Mouse (Mus musculus): ENCODE results near the gene Cltrn. TPM values are rescaled to one million over a fixed set of nuclear protein-coding genes. Genes with fewer than 3 reads are reported as not detected.

The Cltrn gene
- polyA plus RNA-seq (2014; fragmentation: Nextera tagmentation; extraction: Ambion mirVana) = not detected in 2 replicates

DNA sequence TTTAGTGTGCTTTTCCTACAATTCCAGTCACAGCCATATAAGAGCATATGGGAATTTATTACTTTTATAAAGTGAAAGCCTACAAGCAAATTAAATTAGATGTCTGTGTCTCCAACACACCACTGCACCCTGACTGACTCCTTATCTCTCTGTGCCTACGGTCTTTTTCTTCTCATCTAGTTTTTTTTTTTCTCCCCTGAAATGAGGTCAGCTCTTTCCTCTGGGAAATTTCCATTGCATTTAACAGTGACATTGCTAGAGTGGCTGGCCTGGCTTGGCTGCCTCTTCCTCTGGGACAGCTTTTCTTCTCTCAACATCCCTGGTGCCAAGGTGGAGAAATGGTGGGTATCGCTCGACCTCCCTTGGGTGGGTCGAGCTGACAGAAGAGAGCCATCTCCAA is at the start of gene Cltrn:
TSS of gene Cltrn (plus strand) at position 249 of the 400 bp plus-strand sequence.
- peaks cover 5% of the 10 kb centered on the region; the same call in 1 of the 2 replicates for H3K27me3 ChIP-seq (ENCODE audit: control insufficient read depth, insufficient read depth, low read length)
- H3K36me3 ChIP-seq (ENCODE audit: control insufficient read depth, insufficient read depth, low read length) = no peaks in the 10 kb centered on the region
- no peak within 1 kb of the TSS for H3K4me3 ChIP-seq (ENCODE audit: control insufficient read depth in 1 of 2, insufficient read depth in 1 of 2, low read depth in 1 of 2, low read length in 2 of 2)
- WGBS = 64% methylated on average over 4 of the region's 4 CpGs
- no peaks in the 10 kb centered on the region; a peak in 1 of 4 replicates for H3K4me1 ChIP-seq (ENCODE audit: control insufficient read depth in 2 of 2, insufficient read depth in 2 of 2, low read length in 2 of 2)
- H3K27ac ChIP-seq (replicated peaks in 1 of 2; ENCODE audit: control insufficient read depth in 1 of 2, insufficient read depth in 1 of 2, low read depth in 2 of 2, low read length in 2 of 2) = no peak within 1 kb of the TSS
- no peak within 1 kb of the TSS for H3K4me2 ChIP-seq (ENCODE audit: low read length)
- ATAC-seq (ENCODE audit: insufficient number of reproducible peaks, insufficient read depth, low FRiP score, low read depth) = no peak
- no peak within 1 kb of the TSS for H3K9ac ChIP-seq (ENCODE audit: low read length)
- H3K9me3 ChIP-seq (ENCODE audit: control insufficient read depth, low read length) = no peaks in the 10 kb centered on the region

DNA sequence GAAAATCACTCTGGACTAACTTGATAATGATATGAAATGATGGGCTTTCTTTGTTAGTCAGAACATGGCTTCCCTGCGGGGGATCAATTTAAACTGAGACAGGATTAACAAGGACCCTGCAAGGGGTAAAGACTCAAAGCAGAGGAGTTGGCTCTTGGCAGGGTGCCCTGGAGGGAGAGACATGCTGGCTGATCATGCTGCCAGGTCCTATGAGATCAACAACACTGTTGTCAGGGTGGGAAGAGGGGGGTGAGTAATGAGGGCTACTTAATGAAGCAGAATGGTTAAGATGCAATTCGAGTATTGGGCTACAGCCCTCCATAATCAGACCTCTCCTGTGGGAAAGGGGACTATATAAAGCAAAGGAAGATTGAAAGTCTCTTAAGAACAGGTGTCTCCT is 49.7 kb upstream of the Cltrn start:
- Histone ChIP-seq H3K27me3 (ENCODE audit: control insufficient read depth, insufficient read depth, low read length) (no peaks in the 10 kb centered on the region), H3K9ac (ENCODE audit: low read length) (no peak overlapping the region), H3K36me3 (ENCODE audit: control insufficient read depth, insufficient read depth, low read length) (no peaks in the 10 kb centered on the region), H3K4me1 (ENCODE audit: control insufficient read depth in 2 of 2, insufficient read depth in 2 of 2, low read length in 2 of 2) (no peaks in the 10 kb centered on the region), H3K4me2 (ENCODE audit: low read length) (no peak overlapping the region), H3K27ac (replicated peaks in 1 of 2; ENCODE audit: control insufficient read depth in 1 of 2, insufficient read depth in 1 of 2, low read depth in 2 of 2, low read length in 2 of 2) (no peak overlapping the region), H3K4me3 (ENCODE audit: control insufficient read depth in 1 of 2, insufficient read depth in 1 of 2, low read depth in 1 of 2, low read length in 2 of 2) (no peak overlapping the region), H3K9me3 (ENCODE audit: control insufficient read depth, low read length) (no peaks in the 10 kb centered on the region)
- 44% methylated on average over 2 of the region's 2 CpGs for WGBS
- no peak for ATAC-seq (ENCODE audit: insufficient number of reproducible peaks, insufficient read depth, low FRiP score, low read depth)

DNA sequence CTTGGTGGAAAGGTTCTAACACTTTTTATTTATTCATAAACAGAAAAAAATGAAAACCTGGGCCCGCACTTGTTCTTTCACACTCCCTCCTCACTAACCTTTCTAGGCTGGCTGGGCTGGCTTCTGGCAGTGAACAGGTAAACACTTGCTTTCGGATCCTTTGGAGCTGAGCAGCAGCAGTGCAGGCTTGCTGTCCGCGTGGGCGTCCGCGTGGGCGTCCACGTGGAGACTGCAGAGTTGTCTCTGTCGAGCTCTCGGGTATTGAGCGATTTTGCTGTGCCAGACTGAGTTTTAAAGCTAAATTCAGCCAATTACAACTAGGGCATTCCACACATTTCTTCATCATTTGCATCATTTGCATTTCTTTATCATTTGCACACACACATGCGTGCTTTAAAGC is 46.6 kb upstream of the Cltrn start:
- WGBS = 50% methylated on average over 13 of the region's 13 CpGs
- H3K27me3 ChIP-seq (ENCODE audit: control insufficient read depth, insufficient read depth, low read length) = no peaks in the 10 kb centered on the region
- no peaks in the 10 kb centered on the region for H3K9me3 ChIP-seq (ENCODE audit: control insufficient read depth, low read length)
- H3K4me1 ChIP-seq (ENCODE audit: control insufficient read depth in 2 of 2, insufficient read depth in 2 of 2, low read length in 2 of 2) = no peaks in the 10 kb centered on the region
- H3K9ac ChIP-seq (ENCODE audit: low read length) = no peak overlapping the region
- H3K27ac ChIP-seq (replicated peaks in 1 of 2; ENCODE audit: control insufficient read depth in 1 of 2, insufficient read depth in 1 of 2, low read depth in 2 of 2, low read length in 2 of 2) = no peak overlapping the region
- no peak overlapping the region for H3K4me2 ChIP-seq (ENCODE audit: low read length)
- no peak for ATAC-seq (ENCODE audit: insufficient number of reproducible peaks, insufficient read depth, low FRiP score, low read depth)
- H3K4me3 ChIP-seq (ENCODE audit: control insufficient read depth in 1 of 2, insufficient read depth in 1 of 2, low read depth in 1 of 2, low read length in 2 of 2) = no peak overlapping the region
- no peaks in the 10 kb centered on the region for H3K36me3 ChIP-seq (ENCODE audit: control insufficient read depth, insufficient read depth, low read length)

DNA sequence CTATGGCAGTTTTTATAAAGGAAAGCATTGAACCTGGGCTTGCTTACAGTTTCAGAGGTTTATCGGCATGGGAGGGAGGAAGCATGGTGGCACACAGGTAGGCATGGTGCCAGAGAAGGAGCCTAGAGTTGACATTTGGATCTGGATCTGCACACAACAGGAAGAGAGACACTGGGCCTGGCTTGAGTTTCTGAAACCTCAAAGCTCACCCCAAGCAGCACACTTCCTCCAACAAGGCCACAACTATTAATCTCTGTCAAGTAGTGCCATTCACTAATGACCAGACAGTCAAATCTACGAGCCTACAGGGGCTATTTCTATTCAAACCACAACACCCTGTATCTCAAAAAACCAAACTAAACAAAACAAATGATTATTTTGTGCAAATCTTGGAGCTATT is 41.9 kb upstream of the Cltrn start:
- H3K9me3 ChIP-seq (ENCODE audit: control insufficient read depth, low read length) = no peaks in the 10 kb centered on the region
- H3K27me3 ChIP-seq (ENCODE audit: control insufficient read depth, insufficient read depth, low read length) = no peaks in the 10 kb centered on the region
- no peak overlapping the region for H3K4me2 ChIP-seq (ENCODE audit: low read length)
- WGBS = 68% methylated on average over 2 of the region's 2 CpGs
- H3K4me1 ChIP-seq (ENCODE audit: control insufficient read depth in 2 of 2, insufficient read depth in 2 of 2, low read length in 2 of 2) = no peaks in the 10 kb centered on the region
- no peak overlapping the region for H3K9ac ChIP-seq (ENCODE audit: low read length)
- no peak overlapping the region for H3K27ac ChIP-seq (replicated peaks in 1 of 2; ENCODE audit: control insufficient read depth in 1 of 2, insufficient read depth in 1 of 2, low read depth in 2 of 2, low read length in 2 of 2)
- no peaks in the 10 kb centered on the region for H3K36me3 ChIP-seq (ENCODE audit: control insufficient read depth, insufficient read depth, low read length)
- ATAC-seq (ENCODE audit: insufficient number of reproducible peaks, insufficient read depth, low FRiP score, low read depth) = no peak
- no peak overlapping the region for H3K4me3 ChIP-seq (ENCODE audit: control insufficient read depth in 1 of 2, insufficient read depth in 1 of 2, low read depth in 1 of 2, low read length in 2 of 2)

DNA sequence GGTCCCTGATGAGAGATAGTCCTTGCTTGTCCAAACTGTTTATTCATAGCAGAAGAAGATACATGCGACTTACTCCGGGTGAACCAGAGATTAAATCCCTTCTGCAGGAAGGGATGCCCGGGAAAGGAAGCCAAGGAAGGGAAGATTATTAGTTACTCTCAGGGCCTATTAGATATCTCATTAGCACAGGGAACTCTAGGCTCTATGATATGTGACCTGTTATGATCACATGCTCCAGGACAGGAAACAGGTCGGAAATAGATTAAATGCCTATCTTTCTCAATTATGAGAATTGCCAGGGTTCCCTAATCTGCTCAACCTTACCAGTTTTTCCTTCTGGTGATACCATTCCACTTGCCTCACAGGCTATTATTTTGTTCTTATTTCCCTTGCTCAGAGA is 32.9 kb upstream of the Cltrn start:
- no peak for ATAC-seq (ENCODE audit: insufficient number of reproducible peaks, insufficient read depth, low FRiP score, low read depth)

DNA sequence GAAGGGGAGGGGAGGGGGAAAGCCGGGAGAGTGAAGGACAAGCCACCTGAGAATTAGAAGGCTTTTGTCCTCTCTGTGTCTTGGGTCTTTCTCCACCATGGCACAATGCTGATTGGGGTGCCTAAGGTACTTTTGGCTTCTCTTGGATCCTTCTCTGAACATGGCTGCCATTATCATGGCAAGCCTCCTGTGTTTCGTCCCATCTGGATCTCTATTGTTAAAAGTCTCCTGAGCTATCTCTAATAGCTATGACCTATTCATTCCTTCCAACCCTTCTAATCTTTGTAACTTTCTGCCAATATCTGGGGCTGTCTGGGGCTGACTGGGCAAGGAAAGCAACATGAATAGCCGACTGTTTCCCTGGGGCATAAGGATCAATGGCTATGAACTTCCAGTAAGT is 30.1 kb upstream of the Cltrn start:
- no peak for ATAC-seq (ENCODE audit: insufficient number of reproducible peaks, insufficient read depth, low FRiP score, low read depth)
- Histone ChIP-seq H3K27me3 (ENCODE audit: control insufficient read depth, insufficient read depth, low read length) (no peaks in the 10 kb centered on the region), H3K4me2 (ENCODE audit: low read length) (no peak overlapping the region), H3K4me3 (ENCODE audit: control insufficient read depth in 1 of 2, insufficient read depth in 1 of 2, low read depth in 1 of 2, low read length in 2 of 2) (no peak overlapping the region), H3K9me3 (ENCODE audit: control insufficient read depth, low read length) (no peaks in the 10 kb centered on the region), H3K27ac (replicated peaks in 1 of 2; ENCODE audit: control insufficient read depth in 1 of 2, insufficient read depth in 1 of 2, low read depth in 2 of 2, low read length in 2 of 2) (no peak overlapping the region), H3K4me1 (ENCODE audit: control insufficient read depth in 2 of 2, insufficient read depth in 2 of 2, low read length in 2 of 2) (no peaks in the 10 kb centered on the region), H3K9ac (ENCODE audit: low read length) (no peak overlapping the region), H3K36me3 (ENCODE audit: control insufficient read depth, insufficient read depth, low read length) (no peaks in the 10 kb centered on the region)
- WGBS = 65% methylated on average over 3 of the region's 3 CpGs

More for the DNA sequence above, 32.9 kb upstream of the Cltrn start:
- H3K9ac ChIP-seq (ENCODE audit: low read length) = no peak overlapping the region
- H3K27me3 ChIP-seq (ENCODE audit: control insufficient read depth, insufficient read depth, low read length) = no peaks in the 10 kb centered on the region
- H3K9me3 ChIP-seq (ENCODE audit: control insufficient read depth, low read length) = no peaks in the 10 kb centered on the region
- 69% methylated on average over 4 of the region's 4 CpGs for WGBS
- H3K36me3 ChIP-seq (ENCODE audit: control insufficient read depth, insufficient read depth, low read length) = no peaks in the 10 kb centered on the region
- H3K27ac ChIP-seq (replicated peaks in 1 of 2; ENCODE audit: control insufficient read depth in 1 of 2, insufficient read depth in 1 of 2, low read depth in 2 of 2, low read length in 2 of 2) = no peak overlapping the region
- H3K4me2 ChIP-seq (ENCODE audit: low read length) = no peak overlapping the region
- no peaks in the 10 kb centered on the region for H3K4me1 ChIP-seq (ENCODE audit: control insufficient read depth in 2 of 2, insufficient read depth in 2 of 2, low read length in 2 of 2)
- no peak overlapping the region for H3K4me3 ChIP-seq (ENCODE audit: control insufficient read depth in 1 of 2, insufficient read depth in 1 of 2, low read depth in 1 of 2, low read length in 2 of 2)

DNA sequence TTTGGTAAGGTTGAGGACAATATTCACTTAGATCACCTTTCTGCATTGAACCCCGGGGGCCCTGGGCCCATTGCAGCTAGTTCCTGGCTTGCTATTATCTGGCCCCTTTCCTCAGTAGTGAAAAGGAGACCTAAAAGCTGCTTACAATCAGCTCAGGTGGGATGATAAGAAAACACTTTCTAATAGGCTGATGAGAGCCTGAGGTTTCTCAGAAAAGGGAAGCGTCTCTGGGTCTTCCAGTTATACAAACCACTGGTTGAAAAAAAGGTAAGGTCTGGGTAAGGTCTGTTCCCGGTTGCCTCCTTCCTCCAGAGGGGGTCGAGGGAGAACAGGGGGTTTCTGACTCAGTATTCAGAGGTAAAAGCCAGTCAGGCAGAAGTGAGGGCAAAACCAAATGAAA is 29.6 kb upstream of the Cltrn start:
- H3K4me3 ChIP-seq (ENCODE audit: control insufficient read depth in 1 of 2, insufficient read depth in 1 of 2, low read depth in 1 of 2, low read length in 2 of 2) = no peak overlapping the region
- H3K9me3 ChIP-seq (ENCODE audit: control insufficient read depth, low read length) = no peaks in the 10 kb centered on the region
- H3K36me3 ChIP-seq (ENCODE audit: control insufficient read depth, insufficient read depth, low read length) = no peaks in the 10 kb centered on the region
- no peak overlapping the region for H3K27ac ChIP-seq (replicated peaks in 1 of 2; ENCODE audit: control insufficient read depth in 1 of 2, insufficient read depth in 1 of 2, low read depth in 2 of 2, low read length in 2 of 2)
- H3K9ac ChIP-seq (ENCODE audit: low read length) = no peak overlapping the region
- H3K27me3 ChIP-seq (ENCODE audit: control insufficient read depth, insufficient read depth, low read length) = no peaks in the 10 kb centered on the region
- WGBS = 50% methylated on average over 4 of the region's 4 CpGs
- H3K4me1 ChIP-seq (ENCODE audit: control insufficient read depth in 2 of 2, insufficient read depth in 2 of 2, low read length in 2 of 2) = no peaks in the 10 kb centered on the region
- ATAC-seq (ENCODE audit: insufficient number of reproducible peaks, insufficient read depth, low FRiP score, low read depth) = no peak
- H3K4me2 ChIP-seq (ENCODE audit: low read length) = no peak overlapping the region

DNA sequence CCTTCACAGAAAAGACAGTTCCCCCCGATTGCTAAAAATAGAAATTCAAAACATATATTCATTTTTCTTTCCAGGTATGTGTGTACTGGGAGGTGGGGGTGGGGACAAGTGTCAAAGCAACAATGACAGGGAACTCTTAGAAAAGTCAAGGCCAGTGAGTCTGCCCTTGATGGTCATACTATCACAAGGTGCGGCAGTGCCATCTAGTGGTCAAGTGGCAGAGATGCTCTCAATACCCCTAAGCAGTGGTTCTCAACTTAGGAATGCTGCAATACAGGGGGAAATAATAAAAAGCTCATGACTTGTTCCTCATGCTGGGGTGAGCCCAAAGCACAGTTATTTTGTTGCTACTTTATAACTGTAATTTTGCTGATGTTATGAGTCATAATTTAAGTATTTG is 22.4 kb upstream of the Cltrn start:
- 13% methylated on average over 2 of the region's 2 CpGs for WGBS

More for the DNA sequence above, 22.4 kb upstream of the Cltrn start:
- H3K9ac ChIP-seq (ENCODE audit: low read length) = no peak overlapping the region
- no peak overlapping the region for H3K27ac ChIP-seq (replicated peaks in 1 of 2; ENCODE audit: control insufficient read depth in 1 of 2, insufficient read depth in 1 of 2, low read depth in 2 of 2, low read length in 2 of 2)
- peaks cover 5% of the 10 kb centered on the region; the same call in 1 of the 2 replicates for H3K36me3 ChIP-seq (ENCODE audit: control insufficient read depth, insufficient read depth, low read length)
- no peak overlapping the region for H3K4me2 ChIP-seq (ENCODE audit: low read length)
- no peaks in the 10 kb centered on the region for H3K27me3 ChIP-seq (ENCODE audit: control insufficient read depth, insufficient read depth, low read length)
- H3K4me3 ChIP-seq (ENCODE audit: control insufficient read depth in 1 of 2, insufficient read depth in 1 of 2, low read depth in 1 of 2, low read length in 2 of 2) = no peak overlapping the region
- ATAC-seq (ENCODE audit: insufficient number of reproducible peaks, insufficient read depth, low FRiP score, low read depth) = no peak
- H3K4me1 ChIP-seq (ENCODE audit: control insufficient read depth in 2 of 2, insufficient read depth in 2 of 2, low read length in 2 of 2) = no peaks in the 10 kb centered on the region
- no peaks in the 10 kb centered on the region for H3K9me3 ChIP-seq (ENCODE audit: control insufficient read depth, low read length)
